Mouse (Mus musculus): ENCODE data around the gene Frrs1.

GRCm38 (mm10) chr3:116917016-116917415, 57.8 kb downstream of the Frrs1 start:
- TF ChIP-seq CTCF (conservative IDR thresholded peaks at IDR 0.05; ENCODE audit: low read length) (no peak), POU5F1 (IDR thresholded peaks at IDR 0.05; ENCODE audit: borderline replicate concordance, low read length) (no peak), NANOG (IDR thresholded peaks at IDR 0.05; ENCODE audit: borderline replicate concordance, low read length) (no peak)

All from E14TG2a.4 (cell line).